Mouse (Mus musculus) lung, postnatal 4 days (tissue): ENCODE data around the gene Zfp30.

Source experiments
- DNase-seq, 2 experiments: peaks; one replicate each; pipeline ENCODE4 v3.0.0; 2021

Zfp30 gene

GRCm38 (mm10) chr7:29836816-29837215 lies 53.0 kb downstream of the Zfp30 start:
- DNase-seq = no peak

DNA sequence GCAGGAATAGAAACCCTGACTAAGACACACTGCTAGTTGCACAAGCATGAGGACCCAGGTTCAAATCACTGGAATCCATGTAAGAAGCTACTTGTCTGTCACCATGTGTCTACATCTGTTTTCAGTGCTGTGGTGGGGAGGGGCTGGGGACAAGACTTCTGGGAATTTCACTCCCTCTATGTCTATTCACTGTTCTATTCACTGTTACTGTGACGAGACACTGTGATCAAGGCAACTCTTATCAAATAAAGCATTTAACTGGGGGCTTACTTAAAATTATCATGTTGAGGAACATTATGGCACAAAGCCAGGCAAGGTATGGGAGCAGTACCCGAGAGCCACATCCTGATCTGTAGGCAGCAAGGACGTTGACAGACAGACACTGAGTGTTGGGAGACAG lies 55.5 kb downstream of the Zfp30 start:
- DNase-seq = no peak

DNA sequence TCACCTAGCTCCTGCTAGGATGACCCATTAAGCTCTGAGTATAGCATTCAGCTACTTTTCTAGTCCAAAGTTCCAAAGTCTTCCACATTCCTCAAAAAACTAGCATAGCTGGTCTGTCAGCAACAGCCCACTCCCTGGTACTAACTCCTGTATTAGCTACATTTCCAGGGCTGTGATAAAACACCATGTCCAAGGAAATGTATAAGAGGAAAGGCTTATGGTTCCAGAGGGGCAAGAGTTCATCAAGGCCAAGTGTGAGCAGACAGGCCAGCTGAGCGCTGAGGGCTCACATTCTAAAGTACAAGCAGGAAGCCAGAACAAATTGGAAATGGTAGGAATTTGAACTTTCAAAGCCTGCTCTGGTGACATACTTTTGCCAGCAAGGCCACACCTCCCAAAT lies 58.3 kb downstream of the Zfp30 start:
- DNase-seq = no peak
